Mouse (Mus musculus): ENCODE results near the gene Srsf7. TPM values are rescaled to one million over a fixed set of nuclear protein-coding genes. Genes with fewer than 3 reads are reported as not detected.
"Not testable (repeated sequence)": the region's sequence is repeated elsewhere in the genome, so short reads cannot be mapped to it uniquely, and the experiment has no call there.

Srsf7 gene
- polyA plus RNA-seq, 1 experiment: 39.0 TPM

- peak within 1 kb of the TSS; percentile 88 for H3K27ac ChIP-seq (ENCODE audit: insufficient read depth, low read length)
- WGBS: under 1% methylated on average over 33 of the region's 33 CpGs
- H3K4me1 ChIP-seq (ENCODE audit: control insufficient read depth, insufficient read depth, insufficient read length): no peaks in the 10 kb centered on the region
- no peak for TF ChIP-seq CTCF (IDR thresholded peaks at IDR 0.05; ENCODE audit: extremely low read depth, insufficient read depth, insufficient read length, insufficient replicate concordance)
- peak; percentile 67 for TF ChIP-seq POLR2A (IDR thresholded peaks at IDR 0.05; ENCODE audit: low read depth, low read length)
- no peaks in the 10 kb centered on the region for H3K36me3 ChIP-seq (ENCODE audit: control insufficient read depth, insufficient read depth, low read length)
- H3K27me3 ChIP-seq (ENCODE audit: control insufficient read depth, insufficient read depth, low read length): no peaks in the 10 kb centered on the region
- peak; percentile 66 to 78 for DNase-seq (ENCODE audit: low read depth in 1 of 2, low spot score in 2 of 2)
- H3K4me3 ChIP-seq (ENCODE audit: extremely low read depth, insufficient read depth, insufficient read length): peak within 1 kb of the TSS; percentile 74
Observed at GRCm38 (mm10) chr17:80224326-80225116, 17.4 kb upstream of the Srsf7 start, which contains the start of gene Gemin6. Gene Gemin6 (plus strand): TSS chr17:80224441.

- H3K27ac ChIP-seq (ENCODE audit: insufficient read depth, low read length): no peak overlapping the region
- 2% methylated on average over 9 of the region's 9 CpGs for WGBS
Observed at GRCm38 (mm10) chr17:80223829-80224228, 16.7 kb upstream of the Srsf7 start.

GRCm38 (mm10) chr17:80221890-80222628 lies 15.0 kb upstream of the Srsf7 start:
- 47% methylated on average over 3 of the region's 3 CpGs for WGBS
- peak in 1 of 2 experiments; percentile 14 for DNase-seq (ENCODE audit: low read depth in 1 of 2, low spot score in 2 of 2)
- no peaks in the 10 kb centered on the region for H3K4me1 ChIP-seq (ENCODE audit: control insufficient read depth, insufficient read depth, insufficient read length)
- no peaks in the 10 kb centered on the region for H3K27me3 ChIP-seq (ENCODE audit: control insufficient read depth, insufficient read depth, low read length)
- no peak for TF ChIP-seq CTCF (IDR thresholded peaks at IDR 0.05; ENCODE audit: extremely low read depth, insufficient read depth, insufficient read length, insufficient replicate concordance)
- TF ChIP-seq POLR2A (IDR thresholded peaks at IDR 0.05; ENCODE audit: low read depth, low read length): no peak
- H3K36me3 ChIP-seq (ENCODE audit: control insufficient read depth, insufficient read depth, low read length): no peaks in the 10 kb centered on the region
- no peak overlapping the region for H3K27ac ChIP-seq (ENCODE audit: insufficient read depth, low read length)
- H3K4me3 ChIP-seq (ENCODE audit: extremely low read depth, insufficient read depth, insufficient read length): no peak overlapping the region

More at GRCm38 (mm10) chr17:80223829-80224228, 16.7 kb upstream of the Srsf7 start:
- no peak for DNase-seq (ENCODE audit: low read depth in 1 of 2, low spot score in 2 of 2)
- Histone ChIP-seq H3K27me3 (ENCODE audit: control insufficient read depth, insufficient read depth, low read length) (no peaks in the 10 kb centered on the region), H3K36me3 (ENCODE audit: control insufficient read depth, insufficient read depth, low read length) (no peaks in the 10 kb centered on the region), H3K4me3 (ENCODE audit: extremely low read depth, insufficient read depth, insufficient read length) (peak overlapping the region; percentile 74), H3K4me1 (ENCODE audit: control insufficient read depth, insufficient read depth, insufficient read length) (no peaks in the 10 kb centered on the region)
- no peak for TF ChIP-seq CTCF (IDR thresholded peaks at IDR 0.05; ENCODE audit: extremely low read depth, insufficient read depth, insufficient read length, insufficient replicate concordance)
- TF ChIP-seq POLR2A (IDR thresholded peaks at IDR 0.05; ENCODE audit: low read depth, low read length): no peak

- Histone ChIP-seq H3K4me3 (ENCODE audit: extremely low read depth, insufficient read depth, insufficient read length) (no peak overlapping the region), H3K4me1 (ENCODE audit: control insufficient read depth, insufficient read depth, insufficient read length) (no peaks in the 10 kb centered on the region), H3K36me3 (ENCODE audit: control insufficient read depth, insufficient read depth, low read length) (no peaks in the 10 kb centered on the region), H3K27ac (ENCODE audit: insufficient read depth, low read length) (no peak overlapping the region), H3K27me3 (ENCODE audit: control insufficient read depth, insufficient read depth, low read length) (no peaks in the 10 kb centered on the region)
- 71% methylated on average over 9 of the region's 9 CpGs for WGBS
- no peak for TF ChIP-seq POLR2A (IDR thresholded peaks at IDR 0.05; ENCODE audit: low read depth, low read length)
- no peak for TF ChIP-seq CTCF (IDR thresholded peaks at IDR 0.05; ENCODE audit: extremely low read depth, insufficient read depth, insufficient read length, insufficient replicate concordance)
- no peak for DNase-seq (ENCODE audit: low read depth in 1 of 2, low spot score in 2 of 2)
Observed at GRCm38 (mm10) chr17:80221202-80221601, 14.1 kb upstream of the Srsf7 start.

- DNase-seq (ENCODE audit: low read depth in 1 of 2, low spot score in 2 of 2): no peak
- H3K4me3 ChIP-seq (ENCODE audit: extremely low read depth, insufficient read depth, insufficient read length): no peak overlapping the region
- H3K4me1 ChIP-seq (ENCODE audit: control insufficient read depth, insufficient read depth, insufficient read length): no peaks in the 10 kb centered on the region
- no peak for TF ChIP-seq POLR2A (IDR thresholded peaks at IDR 0.05; ENCODE audit: low read depth, low read length)
- no peak for TF ChIP-seq CTCF (IDR thresholded peaks at IDR 0.05; ENCODE audit: extremely low read depth, insufficient read depth, insufficient read length, insufficient replicate concordance)
- 88% methylated on average over 2 of the region's 2 CpGs for WGBS
- no peak overlapping the region for H3K27ac ChIP-seq (ENCODE audit: insufficient read depth, low read length)
- H3K36me3 ChIP-seq (ENCODE audit: control insufficient read depth, insufficient read depth, low read length): no peaks in the 10 kb centered on the region
- no peaks in the 10 kb centered on the region for H3K27me3 ChIP-seq (ENCODE audit: control insufficient read depth, insufficient read depth, low read length)
Observed at GRCm38 (mm10) chr17:80220131-80220530, 13.0 kb upstream of the Srsf7 start.

GRCm38 (mm10) chr17:80213998-80214397 lies 6.9 kb upstream of the Srsf7 start:
- not testable (repeated sequence) for H3K27me3 ChIP-seq (ENCODE audit: control insufficient read depth, insufficient read depth, low read length); DNase-seq (ENCODE audit: low read depth in 1 of 2, low spot score in 2 of 2); H3K4me1 ChIP-seq (ENCODE audit: control insufficient read depth, insufficient read depth, insufficient read length); H3K27ac ChIP-seq (ENCODE audit: insufficient read depth, low read length); H3K4me3 ChIP-seq (ENCODE audit: extremely low read depth, insufficient read depth, insufficient read length); H3K36me3 ChIP-seq (ENCODE audit: control insufficient read depth, insufficient read depth, low read length)
- 94% methylated on average over 4 of the region's 4 CpGs for WGBS

GRCm38 (mm10) chr17:80206301-80206670 lies 821 bp downstream of the Srsf7 start:
- Histone ChIP-seq H3K27ac (ENCODE audit: insufficient read depth, low read length) (peak overlapping the region; percentile 99), H3K4me1 (ENCODE audit: control insufficient read depth, insufficient read depth, insufficient read length) (no peaks in the 10 kb centered on the region), H3K27me3 (ENCODE audit: control insufficient read depth, insufficient read depth, low read length) (no peaks in the 10 kb centered on the region), H3K4me3 (ENCODE audit: extremely low read depth, insufficient read depth, insufficient read length) (peak overlapping the region; percentile 100), H3K36me3 (ENCODE audit: control insufficient read depth, insufficient read depth, low read length) (peaks cover 21% of the 10 kb centered on the region)
- WGBS: under 1% methylated on average over 36 of the region's 36 CpGs
- DNase-seq (ENCODE audit: low read depth in 1 of 2, low spot score in 2 of 2): peak in 1 of 2 experiments; percentile 26
- TF ChIP-seq POLR2A (IDR thresholded peaks at IDR 0.05; ENCODE audit: low read depth, low read length) (no peak), CTCF (IDR thresholded peaks at IDR 0.05; ENCODE audit: extremely low read depth, insufficient read depth, insufficient read length, insufficient replicate concordance) (no peak)

All from spleen, adult 2 months (tissue).